Mouse (Mus musculus) embryonic facial prominence, embryonic 13.5 days (tissue): Measurements from ENCODE around the gene Lrp6. TPM values are rescaled to one million over a fixed set of nuclear protein-coding genes. Genes with fewer than 3 reads are reported as not detected.

ENCODE experiments used
- ATAC-seq: fragments of 200-750 bp; cut with Nextera tagmentation; 2 replicates; pipeline ENCODE4 v1.8.0; 2017; ENCODE audit warnings: low read depth; ENCODE audit not compliant: insufficient number of reproducible peaks, insufficient read depth, low FRiP score, low TSS enrichment
- H3K27ac ChIP-seq: fragments of 300-500 bp; sonication (generic); 2 replicates; pipeline ENCODE4 v1.5.1; 2015; ENCODE audit warnings: moderate library complexity, mild to moderate bottlenecking, inconsistent platforms
- H3K27me3 ChIP-seq: fragments of 300-500 bp; sonication (generic); 2 replicates; pipeline ENCODE4 v1.6.1; 2015; ENCODE audit warnings: mild to moderate bottlenecking, inconsistent platforms
- H3K36me3 ChIP-seq: fragments of 300-500 bp; sonication (generic); 2 replicates; pipeline ENCODE4 v1.6.1; 2015; ENCODE audit warnings: mild to moderate bottlenecking, inconsistent platforms
- H3K4me1 ChIP-seq: fragments of 300-500 bp; sonication (generic); 2 replicates; pipeline ENCODE4 v1.6.1; 2015; ENCODE audit warnings: inconsistent platforms
- H3K4me2 ChIP-seq: fragments of 300-500 bp; sonication (generic); 2 replicates; pipeline ENCODE4 v1.6.1; 2015; ENCODE audit warnings: moderate library complexity, mild to moderate bottlenecking, inconsistent platforms
- H3K4me3 ChIP-seq: fragments of 300-500 bp; sonication (generic); 2 replicates; pipeline ENCODE4 v1.5.1; 2015; ENCODE audit warnings: mild to moderate bottlenecking, inconsistent platforms
- H3K9ac ChIP-seq: fragments of 300-500 bp; sonication (generic); 2 replicates; pipeline ENCODE4 v1.6.1; 2015; ENCODE audit warnings: mild to moderate bottlenecking, inconsistent platforms
- H3K9me3 ChIP-seq: fragments of 300-500 bp; sonication (generic); 2 replicates; pipeline ENCODE4 v1.6.1; 2016; ENCODE audit warnings: inconsistent platforms
- WGBS: fragments of 180-500 bp; shearing (Covaris S2); methylation state at CpG from one replicate; pipeline ENCODE4 v1.1.7; 2015; ENCODE audit warnings: mixed read lengths; 5-methylcytosine and 5-hydroxymethylcytosine counted together
- polyA plus RNA-seq: library from polyadenylated mRNA; unstranded; fragments of >200 nt; fragmentation: Nextera tagmentation; extraction: Ambion mirVana; gene quantifications from 2 replicates; pipeline ENCODE4 v1.2.1, GENCODE M21; 2015

Lrp6 gene
- polyA plus RNA-seq, 1 experiment from 2014 or later: 34.2 TPM

- no peaks in the 10 kb centered on the region for H3K9me3 ChIP-seq
- no peak overlapping the region for H3K9ac ChIP-seq
- no peak for ATAC-seq
- 90% methylated on average over 9 of the region's 9 CpGs for WGBS
- H3K4me3 ChIP-seq: no peak overlapping the region
- H3K4me1 ChIP-seq: no peaks in the 10 kb centered on the region
- peaks cover 44% of the 10 kb centered on the region for H3K36me3 ChIP-seq
- no peak overlapping the region for H3K4me2 ChIP-seq
- H3K27ac ChIP-seq: no peak overlapping the region
- H3K27me3 ChIP-seq: no peaks in the 10 kb centered on the region
These were observed 80.4 kb downstream of the Lrp6 start for GRCm38 (mm10) chr6:134486318-134486717.

GRCm38 (mm10) chr6:134479481-134479880, 87.3 kb downstream of the Lrp6 start:
- H3K27me3 ChIP-seq: no peaks in the 10 kb centered on the region
- peaks cover 7% of the 10 kb centered on the region; the same call in 1 of the 2 replicates for H3K4me1 ChIP-seq
- no peaks in the 10 kb centered on the region for H3K9me3 ChIP-seq
- no peak for ATAC-seq
- no peak overlapping the region for H3K4me3 ChIP-seq
- no peak overlapping the region for H3K4me2 ChIP-seq
- no peak overlapping the region for H3K9ac ChIP-seq
- H3K27ac ChIP-seq: no peak overlapping the region
- peaks cover 48% of the 10 kb centered on the region for H3K36me3 ChIP-seq
- 94% methylated on average over 10 of the region's 10 CpGs for WGBS

GRCm38 (mm10) chr6:134473143-134473561, 93.6 kb downstream of the Lrp6 start:
- Histone ChIP-seq H3K4me3 (no peak overlapping the region), H3K9ac (no peak overlapping the region), H3K36me3 (peaks cover 45% of the 10 kb centered on the region), H3K4me1 (peaks cover 18% of the 10 kb centered on the region), H3K9me3 (no peaks in the 10 kb centered on the region), H3K4me2 (no peak overlapping the region), H3K27me3 (no peaks in the 10 kb centered on the region), H3K27ac (peak overlapping the region; percentile 55)
- ATAC-seq: peak; percentile 62
- WGBS: 34% methylated on average over 7 of the region's 7 CpGs

GRCm38 (mm10) chr6:134470857-134471256, 95.9 kb downstream of the Lrp6 start:
- H3K9ac ChIP-seq: no peak overlapping the region
- peaks cover 11% of the 10 kb centered on the region for H3K4me1 ChIP-seq
- WGBS: 80% methylated on average over 14 of the region's 14 CpGs
- ATAC-seq: no peak
- no peak overlapping the region for H3K4me2 ChIP-seq
- H3K36me3 ChIP-seq: peaks cover 49% of the 10 kb centered on the region
- H3K27ac ChIP-seq: no peak overlapping the region
- H3K27me3 ChIP-seq: no peaks in the 10 kb centered on the region
- no peak overlapping the region for H3K4me3 ChIP-seq
- H3K9me3 ChIP-seq: no peaks in the 10 kb centered on the region

- WGBS: 90% methylated on average over 2 of the region's 2 CpGs
- Histone ChIP-seq H3K9me3 (no peaks in the 10 kb centered on the region), H3K4me1 (peaks cover 11% of the 10 kb centered on the region), H3K27ac (no peak overlapping the region), H3K4me2 (no peak overlapping the region), H3K9ac (no peak overlapping the region), H3K36me3 (peaks cover 61% of the 10 kb centered on the region), H3K27me3 (no peaks in the 10 kb centered on the region), H3K4me3 (no peak overlapping the region)
- no peak for ATAC-seq
These were observed 97.5 kb downstream of the Lrp6 start for GRCm38 (mm10) chr6:134469297-134469696.

- Histone ChIP-seq H3K4me1 (no peaks in the 10 kb centered on the region), H3K36me3 (peaks cover 69% of the 10 kb centered on the region), H3K4me2 (no peak overlapping the region), H3K9me3 (no peaks in the 10 kb centered on the region), H3K9ac (no peak overlapping the region), H3K4me3 (no peak overlapping the region), H3K27me3 (no peaks in the 10 kb centered on the region), H3K27ac (no peak overlapping the region)
- ATAC-seq: no peak
- WGBS: 92% methylated on average over 10 of the region's 10 CpGs
These were observed 100.0 kb downstream of the Lrp6 start for GRCm38 (mm10) chr6:134466671-134467229.

- Histone ChIP-seq H3K4me2 (no peak overlapping the region), H3K27me3 (no peaks in the 10 kb centered on the region), H3K9me3 (no peaks in the 10 kb centered on the region), H3K27ac (no peak overlapping the region), H3K36me3 (peaks cover 81% of the 10 kb centered on the region), H3K9ac (no peak overlapping the region), H3K4me3 (no peak overlapping the region), H3K4me1 (no peaks in the 10 kb centered on the region)
- WGBS: 90% methylated on average over 6 of the region's 6 CpGs
- ATAC-seq: no peak
These were observed 105.6 kb downstream of the Lrp6 start for GRCm38 (mm10) chr6:134461175-134461574.

- no peak overlapping the region for H3K4me3 ChIP-seq
- no peak overlapping the region for H3K27ac ChIP-seq
- peaks cover 85% of the 10 kb centered on the region for H3K36me3 ChIP-seq
- H3K9ac ChIP-seq: no peak overlapping the region
- H3K9me3 ChIP-seq: no peaks in the 10 kb centered on the region
- no peak overlapping the region for H3K4me2 ChIP-seq
- H3K4me1 ChIP-seq: no peaks in the 10 kb centered on the region
- H3K27me3 ChIP-seq: no peaks in the 10 kb centered on the region
- WGBS: 92% methylated on average over 1 of the region's 1 CpGs
- no peak for ATAC-seq
These were observed 108.4 kb downstream of the Lrp6 start for GRCm38 (mm10) chr6:134458376-134458775.

GRCm38 (mm10) chr6:134454093-134454492, 112.7 kb downstream of the Lrp6 start:
- Histone ChIP-seq H3K27me3 (no peaks in the 10 kb centered on the region), H3K4me2 (no peak overlapping the region), H3K9me3 (no peaks in the 10 kb centered on the region), H3K36me3 (peaks cover 86% of the 10 kb centered on the region), H3K9ac (no peak overlapping the region), H3K4me1 (peaks cover 19% of the 10 kb centered on the region), H3K27ac (no peak overlapping the region), H3K4me3 (no peak overlapping the region)
- WGBS: 80% methylated on average over 1 of the region's 1 CpGs
- ATAC-seq: no peak

GRCm38 (mm10) chr6:134450661-134451119, 116.1 kb downstream of the Lrp6 start:
- peak overlapping the region; percentile 77 for H3K27ac ChIP-seq

GRCm38 (mm10) chr6:134449958-134450357, 116.8 kb downstream of the Lrp6 start:
- Histone ChIP-seq H3K9me3 (no peaks in the 10 kb centered on the region), H3K27ac (peak overlapping the region; percentile 39; the same call in 1 of the 2 replicates), H3K27me3 (no peaks in the 10 kb centered on the region), H3K4me2 (no peak overlapping the region), H3K36me3 (peaks cover 63% of the 10 kb centered on the region), H3K4me3 (no peak overlapping the region), H3K4me1 (peaks cover 19% of the 10 kb centered on the region), H3K9ac (no peak overlapping the region)
- no peak for ATAC-seq
- WGBS: 58% methylated on average over 11 of the region's 11 CpGs

More at GRCm38 (mm10) chr6:134450661-134451119, 116.1 kb downstream of the Lrp6 start:
- Histone ChIP-seq H3K4me1 (peaks cover 19% of the 10 kb centered on the region), H3K9me3 (no peaks in the 10 kb centered on the region), H3K36me3 (peaks cover 65% of the 10 kb centered on the region), H3K9ac (no peak overlapping the region), H3K27me3 (no peaks in the 10 kb centered on the region), H3K4me2 (peak overlapping the region; percentile 7; the same call in 1 of the 2 replicates), H3K4me3 (no peak overlapping the region)
- ATAC-seq: peak; percentile 84
- 21% methylated on average over 14 of the region's 14 CpGs for WGBS

GRCm38 (mm10) chr6:134448451-134448850, 118.3 kb downstream of the Lrp6 start:
- Histone ChIP-seq H3K4me3 (no peak overlapping the region), H3K27me3 (no peaks in the 10 kb centered on the region), H3K27ac (no peak overlapping the region), H3K9ac (no peak overlapping the region), H3K4me1 (peaks cover 19% of the 10 kb centered on the region), H3K4me2 (no peak overlapping the region), H3K36me3 (peaks cover 52% of the 10 kb centered on the region), H3K9me3 (no peaks in the 10 kb centered on the region)
- 78% methylated on average over 12 of the region's 12 CpGs for WGBS
- no peak for ATAC-seq
